ENCODE assay signal across 28 mouse cellular contexts in genomic region chr12:111018068-111018467, GRCm38 (mm10).
"Had no signal": no experiment of that assay in that cellular context is flagged by ENCODE, and none has a peak within 500 bp of the region (broad histone marks: within the 10 kb centered on the region; RNA-seq: fewer than 3 reads in every experiment).

No protein-coding gene starts in this region.

- H3K36me3 ChIP-seq: embryonic facial prominence, embryonic 10.5 days; embryonic facial prominence, embryonic 12.5 days; embryonic facial prominence, embryonic 13.5 days; embryonic facial prominence, embryonic 15.5 days; forebrain, embryonic 10.5 days; forebrain, embryonic 12.5 days; forebrain, embryonic 15.5 days had no signal

- DNase-seq: cerebellum, adult 2 months; cerebellum, adult 8-10 months; cerebellum, adult 9-10 months; cerebellum, adult 9-11 months; cerebellum, postnatal 10 days; cerebellum, postnatal 14 days; cerebellum, postnatal 25 days; cerebellum, postnatal 36 days; embryo, embryonic 11 days; forebrain, postnatal 0 days; gastrocnemius, adult 2 months; gastrocnemius, postnatal 10 days; gastrocnemius, postnatal 14 days; gastrocnemius, postnatal 25 days; gastrocnemius, postnatal 36 days; heart, adult 18-20 months; heart, adult 2 months had no signal

- H3K9me3 ChIP-seq: embryonic facial prominence, embryonic 10.5 days; embryonic facial prominence, embryonic 12.5 days; embryonic facial prominence, embryonic 13.5 days; embryonic facial prominence, embryonic 15.5 days; forebrain, embryonic 10.5 days; forebrain, embryonic 12.5 days; forebrain, embryonic 13.5 days; forebrain, embryonic 15.5 days had no signal

- H3K4me2 ChIP-seq: embryonic facial prominence, embryonic 12.5 days; embryonic facial prominence, embryonic 13.5 days; embryonic facial prominence, embryonic 15.5 days; forebrain, embryonic 12.5 days; forebrain, embryonic 13.5 days; forebrain, embryonic 15.5 days had no signal

- H3K27ac ChIP-seq: embryonic facial prominence, embryonic 10.5 days; embryonic facial prominence, embryonic 12.5 days; embryonic facial prominence, embryonic 13.5 days; embryonic facial prominence, embryonic 15.5 days; forebrain, embryonic 10.5 days; forebrain, embryonic 12.5 days; forebrain, embryonic 13.5 days; forebrain, embryonic 15.5 days; gastrocnemius, adult 2 months; heart, adult 2 months had no signal

- H3K27me3 ChIP-seq: embryonic facial prominence, embryonic 12.5 days; embryonic facial prominence, embryonic 13.5 days; embryonic facial prominence, embryonic 15.5 days; forebrain, embryonic 12.5 days; forebrain, embryonic 13.5 days; forebrain, embryonic 15.5 days had no signal

- ATAC-seq: forebrain, embryonic 13.5 days; forebrain, embryonic 14.5 days; forebrain, embryonic 15.5 days; forebrain, embryonic 16.5 days; forebrain, postnatal 0 days had no signal

- H3K4me1 ChIP-seq: forebrain, embryonic 12.5 days; forebrain, embryonic 13.5 days; forebrain, embryonic 15.5 days had no signal

- H3K9ac ChIP-seq: embryonic facial prominence, embryonic 12.5 days; embryonic facial prominence, embryonic 13.5 days; embryonic facial prominence, embryonic 15.5 days; forebrain, embryonic 12.5 days; forebrain, embryonic 13.5 days; forebrain, embryonic 15.5 days; forebrain, postnatal 0 days had no signal

- H3K4me3 ChIP-seq: embryonic facial prominence, embryonic 10.5 days; embryonic facial prominence, embryonic 12.5 days; embryonic facial prominence, embryonic 13.5 days; embryonic facial prominence, embryonic 15.5 days; erythroblast, embryonic 14.5 days; forebrain, embryonic 10.5 days; forebrain, embryonic 12.5 days; forebrain, embryonic 13.5 days; forebrain, embryonic 15.5 days; gastrocnemius, adult 2 months; heart, adult 2 months had no signal
